Mouse (Mus musculus): ENCODE data around the gene Gm42669.
A peak's percentile ranks its signal among the peaks of the same experiment; 100 is the strongest.

Gm42669 gene

GRCm38 (mm10) chr5:107521386-107521785, 14.0 kb downstream of the Gm42669 start:
- DNase-seq (ENCODE audit: low read depth, low spot score) = no peak

- no peak for DNase-seq (ENCODE audit: low read depth, low spot score)
Observed at GRCm38 (mm10) chr5:107521897-107522296, 14.5 kb downstream of the Gm42669 start.

DNA sequence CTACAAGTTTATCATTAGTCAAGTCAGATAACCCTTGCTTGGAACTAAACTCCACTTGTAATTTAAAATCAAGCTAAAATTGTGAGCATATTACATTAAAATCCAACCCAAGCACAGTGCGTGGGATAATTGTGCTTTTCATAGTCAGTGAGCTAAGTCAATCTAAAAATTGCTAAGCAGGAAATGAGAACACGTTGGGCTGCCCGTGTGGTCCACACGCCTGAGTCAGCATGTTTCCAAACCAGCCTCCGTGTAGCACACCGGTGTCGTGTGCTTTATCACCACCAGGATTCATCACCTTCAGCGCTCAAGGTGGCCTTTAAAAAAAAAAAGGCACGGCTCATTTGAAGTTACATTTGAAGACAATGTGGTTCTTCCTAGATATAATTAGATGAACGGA, 16.9 kb downstream of the Gm42669 start:
- DNase-seq (ENCODE audit: low read depth, low spot score) = no peak

DNA sequence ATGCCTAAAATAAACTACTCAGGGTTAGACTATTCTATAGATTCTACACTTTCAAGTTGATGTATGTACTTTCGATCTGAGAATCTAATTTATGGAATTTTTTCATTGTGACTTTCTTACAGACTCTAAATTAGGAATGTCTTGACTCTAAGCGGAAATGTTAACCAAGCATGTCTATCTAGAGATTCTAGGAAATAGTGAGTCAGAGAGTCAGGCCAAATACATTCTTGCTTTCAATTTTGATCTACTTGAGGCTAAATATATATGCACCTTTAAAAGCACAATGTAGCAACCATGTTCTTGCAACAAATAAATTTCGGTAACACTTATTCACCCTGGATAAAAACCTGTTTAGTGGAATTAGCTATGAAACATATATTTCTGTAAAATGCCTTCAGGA, 21.4 kb downstream of the Gm42669 start:
- DNase-seq (ENCODE audit: low read depth, low spot score) = no peak

GRCm38 (mm10) chr5:107533590-107533989, 26.2 kb downstream of the Gm42669 start:
- DNase-seq (ENCODE audit: low read depth, low spot score) = no peak

- DNase-seq (ENCODE audit: low read depth, low spot score) = peak; percentile 50
Observed at GRCm38 (mm10) chr5:107534581-107534980, 27.2 kb downstream of the Gm42669 start, which contains the start of gene 1700028K03Rik. TSS of gene 1700028K03Rik (plus strand) at chr5:107534709.

DNA sequence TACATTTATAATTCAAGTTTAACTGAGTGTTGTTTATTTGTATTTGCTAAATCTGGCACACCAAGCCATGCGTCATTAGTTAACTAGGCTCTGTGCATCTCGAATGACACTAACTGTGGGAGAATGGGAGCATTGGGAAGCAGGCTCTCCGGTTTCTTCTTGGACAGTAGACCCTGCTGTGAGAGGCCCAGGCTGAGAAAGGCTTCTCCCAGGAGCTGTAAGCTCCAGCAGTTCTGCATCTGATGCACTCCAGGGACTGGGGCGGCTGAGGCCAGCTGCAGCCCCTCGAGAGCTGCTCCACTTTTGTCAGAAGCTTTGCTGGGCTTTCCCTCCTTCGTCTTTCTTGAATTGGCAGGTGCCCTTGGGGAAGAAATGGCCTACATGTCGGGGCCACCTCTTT, 34.3 kb downstream of the Gm42669 start:
- no peak for DNase-seq (ENCODE audit: low read depth, low spot score)

DNA sequence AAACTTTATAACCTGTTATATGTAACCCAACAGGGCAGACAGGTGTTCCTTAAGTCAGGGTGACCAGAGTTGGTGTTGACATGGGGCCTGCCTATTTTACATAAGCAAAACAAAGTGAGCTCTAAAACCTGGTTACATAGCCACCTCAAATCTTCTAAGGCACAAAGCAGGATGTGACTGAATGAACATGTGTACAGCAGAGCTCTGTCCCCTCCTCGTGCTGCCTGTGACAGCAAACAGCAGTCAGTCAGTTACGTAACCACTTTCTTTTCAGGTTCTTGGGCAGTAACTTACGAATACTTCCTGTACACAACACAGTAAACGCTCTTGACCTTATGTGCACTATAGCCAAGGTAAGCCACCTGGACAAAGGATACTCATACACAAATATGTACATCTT, 38.5 kb downstream of the Gm42669 start:
- no peak for DNase-seq (ENCODE audit: low read depth, low spot score)

DNA sequence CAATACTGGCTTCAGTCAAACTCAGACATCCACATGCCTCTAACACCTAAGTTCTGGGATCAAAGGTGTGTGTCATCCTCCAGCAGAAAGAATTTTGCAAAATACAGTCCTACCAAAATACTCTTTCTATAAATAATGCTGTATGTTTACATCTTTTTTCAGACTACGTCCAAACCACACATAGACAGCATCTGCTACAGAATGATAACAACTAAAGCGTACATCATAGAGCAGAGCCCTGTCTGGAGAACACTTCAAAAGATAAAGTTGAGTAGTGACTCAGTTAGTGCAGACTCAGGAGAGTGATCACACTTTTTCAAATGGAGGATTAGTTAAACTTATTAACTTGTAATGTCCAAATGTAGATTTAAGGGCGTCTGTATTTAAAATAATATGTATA, 40.5 kb downstream of the Gm42669 start:
- no peak for DNase-seq (ENCODE audit: low read depth, low spot score)

DNA sequence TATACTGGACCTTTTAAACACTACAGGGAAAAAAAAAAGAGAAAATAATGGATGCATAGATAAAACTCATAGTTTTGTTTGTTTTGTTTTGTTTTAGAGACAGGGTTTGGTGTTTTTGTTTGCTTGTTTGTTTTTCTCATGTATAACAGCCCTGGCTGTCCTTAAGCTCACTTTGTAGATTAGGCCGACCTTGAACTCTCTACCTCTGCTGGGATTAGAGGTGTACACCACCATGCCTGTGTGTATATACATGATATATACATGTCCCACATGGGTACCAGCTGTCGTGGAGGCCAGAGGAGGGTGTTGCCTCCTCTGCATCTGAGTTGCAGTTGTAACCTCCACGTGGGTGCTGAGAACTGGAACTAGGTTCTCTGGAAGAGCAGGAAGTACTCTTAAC, 41.0 kb downstream of the Gm42669 start:
- DNase-seq (ENCODE audit: low read depth, low spot score) = no peak

- DNase-seq (ENCODE audit: low read depth, low spot score) = no peak
Observed at GRCm38 (mm10) chr5:107554336-107554735, 46.9 kb downstream of the Gm42669 start.

DNA sequence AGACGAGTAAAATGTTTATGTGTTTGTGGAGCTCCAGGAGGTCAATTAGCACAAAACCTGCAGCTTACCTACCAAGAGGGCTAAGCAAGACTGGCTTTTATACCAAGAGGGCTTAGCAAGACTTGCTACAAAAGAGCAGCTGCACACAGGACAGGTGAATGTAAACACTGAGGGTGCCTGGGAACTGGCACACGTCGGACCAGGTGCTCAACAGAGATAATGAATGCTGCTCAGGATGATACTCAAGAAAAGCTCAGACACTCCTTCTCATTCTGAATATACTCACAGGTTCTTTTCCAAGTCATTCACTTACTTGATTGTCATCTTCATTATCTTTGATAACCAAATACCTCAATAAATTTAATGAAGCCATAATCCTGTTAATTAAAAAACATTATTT, 49.5 kb downstream of the Gm42669 start:
- DNase-seq (ENCODE audit: low read depth, low spot score) = no peak

GRCm38 (mm10) chr5:107569148-107569547, 61.7 kb downstream of the Gm42669 start:
- no peak for DNase-seq (ENCODE audit: low read depth, low spot score)

- peak; percentile 90 for DNase-seq (ENCODE audit: low read depth, low spot score)
Observed at GRCm38 (mm10) chr5:107597301-107598077, 90.1 kb downstream of the Gm42669 start, which contains the start of the genes Rpap2 and Glmn. TSS of gene Rpap2 (plus strand) at chr5:107597373. TSS of gene Glmn (minus strand) at chr5:107597888.

GRCm38 (mm10) chr5:107598380-107598779, 91.0 kb downstream of the Gm42669 start:
- peak; percentile 9 for DNase-seq (ENCODE audit: low read depth, low spot score)

- DNase-seq (ENCODE audit: low read depth, low spot score) = peak; percentile 62
Observed at GRCm38 (mm10) chr5:107611224-107611623, 103.8 kb downstream of the Gm42669 start.

GRCm38 (mm10) chr5:107617986-107618385, 110.6 kb downstream of the Gm42669 start:
- DNase-seq (ENCODE audit: low read depth, low spot score) = no peak

GRCm38 (mm10) chr5:107621327-107621726, 113.9 kb downstream of the Gm42669 start:
- no peak for DNase-seq (ENCODE audit: low read depth, low spot score)

All from R1 (cell line).